ENCODE assay signal across 8 mouse cellular contexts in genomic region chr4:124703406-124703805, GRCm38 (mm10). TPM values are rescaled to one million over a fixed set of nuclear protein-coding genes. Genes with fewer than 3 reads are reported as not detected.
DNase-seq lines count a peak whose midpoint lies in the region; ATAC-seq and TF ChIP-seq lines count a peak whose summit lies in the region.

No protein-coding gene starts in this region.

- no peak overlapping the region for H3K9ac ChIP-seq in forebrain, embryonic 13.5 days
- H3K9ac ChIP-seq in hindbrain, embryonic 13.5 days: no peak overlapping the region
- no peak overlapping the region for H3K9ac ChIP-seq in neural tube, embryonic 15.5 days (replicated peaks)

- H3K36me3 ChIP-seq in spleen, adult 2 months (ENCODE audit: control insufficient read depth, insufficient read depth, low read length): no peaks in the 10 kb centered on the region
- no peaks in the 10 kb centered on the region for H3K36me3 ChIP-seq in forebrain, embryonic 13.5 days (ENCODE audit: poor library complexity, severe bottlenecking)
- H3K36me3 ChIP-seq in hindbrain, embryonic 13.5 days: no peaks in the 10 kb centered on the region
- H3K36me3 ChIP-seq in neural tube, embryonic 15.5 days: no peaks in the 10 kb centered on the region

- no peaks in the 10 kb centered on the region for H3K27me3 ChIP-seq in spleen, adult 2 months (ENCODE audit: control insufficient read depth, insufficient read depth, low read length)
- peaks cover 6% of the 10 kb centered on the region; the same call in 1 of the 2 replicates for H3K27me3 ChIP-seq in forebrain, embryonic 13.5 days
- peaks cover 77% of the 10 kb centered on the region for H3K27me3 ChIP-seq in hindbrain, embryonic 13.5 days
- peaks cover 28% of the 10 kb centered on the region for H3K27me3 ChIP-seq in neural tube, embryonic 15.5 days (replicated peaks)

- H3K9me3 ChIP-seq in forebrain, embryonic 13.5 days (replicated peaks): no peaks in the 10 kb centered on the region
- H3K9me3 ChIP-seq in hindbrain, embryonic 13.5 days: no peaks in the 10 kb centered on the region
- H3K9me3 ChIP-seq in neural tube, embryonic 15.5 days (replicated peaks): no peaks in the 10 kb centered on the region

- H3K4me3 ChIP-seq in spleen, adult 2 months (ENCODE audit: extremely low read depth, insufficient read depth, insufficient read length): no peak overlapping the region
- H3K4me3 ChIP-seq in forebrain, embryonic 13.5 days: no peak overlapping the region
- no peak overlapping the region for H3K4me3 ChIP-seq in hindbrain, embryonic 13.5 days
- no peak overlapping the region for H3K4me3 ChIP-seq in neural tube, embryonic 15.5 days (replicated peaks)

- no peak for TF ChIP-seq CTCF in spleen, adult 2 months (IDR thresholded peaks at IDR 0.05; ENCODE audit: extremely low read depth, insufficient read depth, insufficient read length, insufficient replicate concordance)

- WGBS in spleen, adult 2 months: 56% methylated on average over 2 of the region's 2 CpGs
- 46% methylated on average over 2 of the region's 2 CpGs for WGBS in forebrain, embryonic 13.5 days
- WGBS in hindbrain, embryonic 13.5 days: 53% methylated on average over 2 of the region's 2 CpGs
- 48% methylated on average over 2 of the region's 2 CpGs for WGBS in neural tube, embryonic 15.5 days

- TF ChIP-seq POLR2A in spleen, adult 2 months (IDR thresholded peaks at IDR 0.05; ENCODE audit: low read depth, low read length): no peak

- ATAC-seq in forebrain, embryonic 13.5 days: no peak
- ATAC-seq in hindbrain, embryonic 13.5 days (ENCODE audit: low FRiP score): no peak
- no peak for ATAC-seq in neural tube, embryonic 15.5 days (ENCODE audit: low FRiP score)

- peak overlapping the region; percentile 40; the same call in 1 of the 2 replicates for H3K4me2 ChIP-seq in forebrain, embryonic 13.5 days
- no peak overlapping the region for H3K4me2 ChIP-seq in hindbrain, embryonic 13.5 days
- H3K4me2 ChIP-seq in neural tube, embryonic 15.5 days: no peak overlapping the region; the same call in 1 of the 2 replicates

- peak overlapping the region; percentile 82 for H3K27ac ChIP-seq in spleen, adult 2 months (ENCODE audit: insufficient read depth, low read length)
- peak overlapping the region; percentile 63; the same call in 1 of the 2 replicates for H3K27ac ChIP-seq in forebrain, embryonic 13.5 days
- H3K27ac ChIP-seq in hindbrain, embryonic 13.5 days: peak overlapping the region; percentile 69; the same call in 1 of the 2 replicates
- H3K27ac ChIP-seq in neural tube, embryonic 15.5 days (replicated peaks): peak overlapping the region; percentile 18; the same call in 1 of the 2 replicates

- DNase-seq in spleen, adult 2 months (ENCODE audit: low read depth in 1 of 2, low spot score in 2 of 2): no peak
- DNase-seq in spleen, postnatal 36 days (ENCODE audit: low spot score in 2 of 2): no peak
- DNase-seq in urinary bladder, adult 18-20 months (ENCODE audit: low spot score in 2 of 2): no peak
- DNase-seq in ovary, postnatal 36 days (ENCODE audit: low spot score): no peak
- no peak for DNase-seq in urinary bladder, postnatal 10 days (ENCODE audit: low spot score)

- H3K4me1 ChIP-seq in spleen, adult 2 months (ENCODE audit: control insufficient read depth, insufficient read depth, insufficient read length): peaks cover 32% of the 10 kb centered on the region
- peaks cover 55% of the 10 kb centered on the region for H3K4me1 ChIP-seq in forebrain, embryonic 13.5 days
- peaks cover 42% of the 10 kb centered on the region for H3K4me1 ChIP-seq in hindbrain, embryonic 13.5 days (replicated peaks)
- peaks cover 36% of the 10 kb centered on the region for H3K4me1 ChIP-seq in neural tube, embryonic 15.5 days

RNA-seq across cellular contexts. Expression of gene Fhl3, which starts 2.9 kb away (rescaled TPM):
- polyA plus RNA-seq in spleen, adult 2 months (2012; rRNA removed): 19.4 and 25.0 TPM in 2 replicates
- 2.6 and 3.2 TPM in 2 replicates for polyA plus RNA-seq in forebrain, embryonic 13.5 days (2015; fragmentation: Nextera tagmentation; extraction: Ambion mirVana)
- 2.7 and 2.9 TPM in 2 replicates for polyA plus RNA-seq in hindbrain, embryonic 13.5 days (2015; fragmentation: Nextera tagmentation; extraction: Ambion mirVana)
- polyA plus RNA-seq in neural tube, embryonic 15.5 days (2015; fragmentation: Nextera tagmentation; extraction: Ambion mirVana): 1.8 and 3.3 TPM in 2 replicates

RNA-seq across cellular contexts. Expression of gene Utp11, which starts 10.0 kb away (rescaled TPM):
- polyA plus RNA-seq in spleen, adult 2 months (2012; rRNA removed): 3.0 and 3.4 TPM in 2 replicates
- 49.9 and 59.1 TPM in 2 replicates for polyA plus RNA-seq in forebrain, embryonic 13.5 days (2015; fragmentation: Nextera tagmentation; extraction: Ambion mirVana)
- polyA plus RNA-seq in hindbrain, embryonic 13.5 days (2015; fragmentation: Nextera tagmentation; extraction: Ambion mirVana): 45.1 and 47.9 TPM in 2 replicates
- 41.4 and 47.8 TPM in 2 replicates for polyA plus RNA-seq in neural tube, embryonic 15.5 days (2015; fragmentation: Nextera tagmentation; extraction: Ambion mirVana)

RNA-seq across cellular contexts. Expression of gene Sf3a3, which starts 11.2 kb away (rescaled TPM):
- polyA plus RNA-seq in spleen, adult 2 months (2012; rRNA removed): 8.6 and 8.8 TPM in 2 replicates
- polyA plus RNA-seq in forebrain, embryonic 13.5 days (2015; fragmentation: Nextera tagmentation; extraction: Ambion mirVana): 169 and 177 TPM in 2 replicates
- 112 and 119 TPM in 2 replicates for polyA plus RNA-seq in hindbrain, embryonic 13.5 days (2015; fragmentation: Nextera tagmentation; extraction: Ambion mirVana)
- 88.4 and 105 TPM in 2 replicates for polyA plus RNA-seq in neural tube, embryonic 15.5 days (2015; fragmentation: Nextera tagmentation; extraction: Ambion mirVana)

RNA-seq across cellular contexts. Expression of gene Inpp5b, which starts 38.2 kb away (rescaled TPM):
- polyA plus RNA-seq in spleen, adult 2 months (2012; rRNA removed): 31.3 and 33.4 TPM in 2 replicates
- 25.8 and 25.9 TPM in 2 replicates for polyA plus RNA-seq in forebrain, embryonic 13.5 days (2015; fragmentation: Nextera tagmentation; extraction: Ambion mirVana)
- polyA plus RNA-seq in hindbrain, embryonic 13.5 days (2015; fragmentation: Nextera tagmentation; extraction: Ambion mirVana): 22.1 and 24.5 TPM in 2 replicates
- 20.6 and 24.9 TPM in 2 replicates for polyA plus RNA-seq in neural tube, embryonic 15.5 days (2015; fragmentation: Nextera tagmentation; extraction: Ambion mirVana)

RNA-seq across cellular contexts. Expression of gene Pou3f1, which starts 46.8 kb away (rescaled TPM):
- 0.02 and 0.06 TPM in 2 replicates for polyA plus RNA-seq in spleen, adult 2 months (2012; rRNA removed)
- 12.0 and 13.2 TPM in 2 replicates for polyA plus RNA-seq in forebrain, embryonic 13.5 days (2015; fragmentation: Nextera tagmentation; extraction: Ambion mirVana)
- polyA plus RNA-seq in hindbrain, embryonic 13.5 days (2015; fragmentation: Nextera tagmentation; extraction: Ambion mirVana): 9.5 and 11.4 TPM in 2 replicates
- 4.7 and 6.8 TPM in 2 replicates for polyA plus RNA-seq in neural tube, embryonic 15.5 days (2015; fragmentation: Nextera tagmentation; extraction: Ambion mirVana)

Comparison
In these comparisons a context has a peak if more than half of its experiments do, and no peak if none do; other contexts are left out.
1. H3K27ac ChIP-seq: peak in every context shown above with its lines; median percentile 82 in spleen, adult 2 months; 69 in hindbrain, embryonic 13.5 days; 63 in forebrain, embryonic 13.5 days; 18 in neural tube, embryonic 15.5 days.